In the genomic region with DNA sequence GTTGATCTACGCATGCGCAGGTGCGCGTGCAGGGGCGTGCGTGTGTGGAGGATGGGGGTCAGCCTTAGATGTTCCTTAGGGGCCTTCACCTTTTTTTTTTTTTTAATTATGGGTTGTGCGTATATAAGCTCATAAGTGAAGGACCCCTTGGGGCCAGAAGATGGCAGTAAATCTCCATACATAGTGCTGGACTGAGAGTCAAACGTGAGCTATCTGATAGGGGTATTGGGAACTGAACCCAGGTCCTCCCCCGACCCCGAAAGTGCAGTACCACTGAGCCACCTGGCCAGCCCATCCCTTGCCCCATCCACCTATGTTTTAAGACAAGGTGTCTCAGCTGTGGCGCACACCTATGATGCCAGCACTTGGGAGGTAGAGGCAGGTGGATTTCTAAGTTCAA, we compare ENCODE assay signal across 1 mouse cellular context.
TF ChIP-seq lines count a peak whose summit lies in the region.

No protein-coding gene starts in this region.

TF ChIP-seq in CH12.LX, 34 proteins besides CTCF, POLR2A, EP300 and RAD21 (continued from another document):
- TF ChIP-seq MAZ (IDR thresholded peaks at IDR 0.05; ENCODE audit: low read depth, low read length) (no peak), MEF2A (IDR thresholded peaks at IDR 0.05; ENCODE audit: borderline replicate concordance, low read depth, low read length) (no peak), NELFE (IDR thresholded peaks at IDR 0.05; ENCODE audit: low read depth, low read length) (no peak), BHLHE40 (IDR thresholded peaks at IDR 0.05; ENCODE audit: low read depth, low read length) (no peak), POLR2AphosphoS2 (IDR thresholded peaks at IDR 0.05; ENCODE audit: low read depth, low read length) (no peak), ZC3H11A (IDR thresholded peaks at IDR 0.05; ENCODE audit: low read depth, low read length) (no peak)
